Mouse (Mus musculus): ENCODE results near the gene Sugt1.

GRCm38 (mm10) chr14:79587139-79587851 is at the start of gene Sugt1:
- TF ChIP-seq GATA1 (IDR thresholded peaks at IDR 0.05; ENCODE audit: borderline replicate concordance, low read length), result no peak
- TF ChIP-seq FLI1 (IDR thresholded peaks at IDR 0.05; ENCODE audit: low read length), result peak; percentile 70
